Mouse (Mus musculus) bone marrow, adult 2 months (tissue): Measurements from ENCODE around the gene Cma2. TPM values are rescaled to one million over a fixed set of nuclear protein-coding genes. Genes with fewer than 3 reads are reported as not detected.

ENCODE experiments used
- H3K27ac ChIP-seq: fragments of 200-500 bp; 2 replicates; pipeline ENCODE4 v1.5.1; 2012; ENCODE audit warnings: low read depth, mild to moderate bottlenecking, control low read depth, inconsistent platforms, low read length; ENCODE audit not compliant: control insufficient read depth, poor library complexity, insufficient read depth
- H3K4me1 ChIP-seq: fragments of 200-500 bp; 2 replicates; pipeline ENCODE4 v1.6.1; 2011; ENCODE audit warnings: low read length; ENCODE audit not compliant: control insufficient read depth, insufficient read depth
- H3K4me3 ChIP-seq: fragments of 200-500 bp; replicated peaks from 2 replicates; pipeline ENCODE3; 2011; ENCODE audit warnings: mild to moderate bottlenecking, low read depth, low read length, control low read depth; ENCODE audit not compliant: control insufficient read depth
- CTCF ChIP-seq: fragments of 200-500 bp; IDR thresholded peaks from 2 replicates; pipeline ENCODE4 v1.5.1; 2011; ENCODE audit warnings: low read length, control low read depth; ENCODE audit not compliant: control insufficient read depth, insufficient read depth
- POLR2A ChIP-seq: fragments of 200-500 bp; IDR thresholded peaks from 2 replicates; pipeline ENCODE4 v1.6.1; 2011; ENCODE audit warnings: low read depth, mild to moderate bottlenecking, control low read depth, low read length, borderline replicate concordance; ENCODE audit not compliant: control insufficient read depth
- WGBS: fragments of 180-500 bp; shearing (Covaris S2); methylation state at CpG from one replicate; pipeline ENCODE4 v1.1.7; 2018; 5-methylcytosine and 5-hydroxymethylcytosine counted together
- polyA plus RNA-seq: library from polyadenylated mRNA; stranded (reverse); fragments of >200 nt; gene quantifications from 2 replicates; pipeline ENCODE4 v1.2.4, GENCODE M21; 2011; ENCODE audit warnings: low replicate concordance; ENCODE audit not compliant: missing spikeins, insufficient read depth, insufficient read length

The Cma2 gene
- polyA plus RNA-seq, result not detected in 2 replicates

DNA sequence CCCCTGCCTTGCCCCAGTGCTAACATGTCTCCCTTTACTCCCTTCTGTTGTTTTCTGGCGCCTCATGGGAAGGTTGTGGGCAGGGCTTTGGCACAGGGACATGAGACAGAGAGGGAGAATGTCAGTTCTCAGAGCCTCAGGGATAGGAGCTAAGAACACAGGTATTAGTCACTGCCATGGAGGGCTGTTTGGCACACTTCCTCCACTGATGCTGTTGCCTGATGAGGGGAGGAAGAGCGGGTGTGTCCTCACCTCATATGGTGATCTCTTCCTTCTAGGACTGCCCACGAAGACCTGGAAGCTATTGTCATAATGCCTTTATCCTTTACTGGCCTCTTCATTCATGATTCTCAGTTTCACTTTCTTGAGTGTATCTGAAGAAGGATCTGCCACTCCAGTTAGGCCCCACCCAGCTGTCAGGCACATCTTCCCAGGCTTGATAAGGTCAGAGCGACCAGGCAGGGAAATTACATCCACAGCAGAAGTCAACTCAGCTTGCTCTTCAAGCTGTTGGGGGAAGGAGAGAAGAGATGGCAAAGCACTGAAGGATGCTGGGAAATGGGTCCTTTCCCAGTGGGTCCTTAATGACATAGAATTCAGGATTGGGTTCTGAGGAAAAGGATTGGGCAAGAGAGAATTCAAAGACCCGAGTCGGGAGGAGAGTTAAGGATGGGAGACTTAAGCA, at the start of gene Cma2:
Gene Cma2, plus strand, starts transcription at position 635 of the 685 bp plus-strand sequence.
- TF ChIP-seq POLR2A, result no peak
- no peak for TF ChIP-seq CTCF
- WGBS, result 62% methylated on average over 6 of the region's 6 CpGs
- H3K27ac ChIP-seq, result no peak within 1 kb of the TSS
- H3K4me3 ChIP-seq, result no peak within 1 kb of the TSS
- no peaks in the 10 kb centered on the region; the same call in 1 of the 2 replicates for H3K4me1 ChIP-seq

DNA sequence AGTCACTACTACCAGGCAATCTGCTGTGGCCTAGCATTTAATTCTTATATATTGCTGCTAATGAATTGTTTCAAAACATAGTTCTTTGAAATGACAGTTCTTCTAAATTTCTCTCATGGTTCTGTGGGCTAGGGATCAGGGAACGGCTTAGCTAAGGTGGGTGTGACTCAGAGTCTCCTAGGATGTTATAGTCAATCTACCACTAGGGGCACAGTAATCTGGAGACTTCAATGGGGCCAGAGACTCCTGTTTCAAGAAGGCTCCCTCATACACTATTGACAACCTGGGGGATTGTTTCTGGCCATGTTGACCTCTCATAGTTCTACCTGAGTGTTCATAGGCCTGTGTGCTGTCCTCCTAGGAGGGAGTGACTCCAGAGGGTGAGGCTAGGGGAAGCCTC, 45.3 kb upstream of the Cma2 start:
- 4% methylated on average over 1 of the region's 1 CpGs for WGBS
- TF ChIP-seq POLR2A (no peak), CTCF (no peak)
- no peak overlapping the region for H3K4me3 ChIP-seq
- H3K4me1 ChIP-seq, result peaks cover 1% of the 10 kb centered on the region
- no peak overlapping the region for H3K27ac ChIP-seq

DNA sequence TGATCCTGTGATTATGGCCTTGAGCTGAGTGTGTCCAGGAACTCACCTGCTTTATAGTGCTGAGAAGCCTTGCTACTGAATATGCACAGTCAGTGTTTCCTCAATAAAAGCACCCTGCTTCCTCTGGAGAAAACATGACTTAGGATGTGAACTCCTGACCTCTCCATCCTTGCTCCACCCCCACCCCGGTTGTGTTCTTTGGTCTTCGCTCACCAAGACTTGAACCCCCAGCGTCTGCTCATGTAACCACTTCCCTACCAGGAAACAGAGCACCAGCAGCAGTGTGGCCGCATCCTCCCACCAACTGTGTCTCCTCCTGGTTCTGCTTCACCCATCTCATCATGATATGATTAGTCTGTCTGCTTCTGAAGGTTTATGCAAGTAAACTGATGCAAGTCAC, 37.4 kb upstream of the Cma2 start:
- 9% methylated on average over 4 of the region's 4 CpGs for WGBS
- TF ChIP-seq POLR2A (no peak), CTCF (no peak)
- no peak overlapping the region for H3K4me3 ChIP-seq
- no peak overlapping the region for H3K27ac ChIP-seq
- no peaks in the 10 kb centered on the region for H3K4me1 ChIP-seq

DNA sequence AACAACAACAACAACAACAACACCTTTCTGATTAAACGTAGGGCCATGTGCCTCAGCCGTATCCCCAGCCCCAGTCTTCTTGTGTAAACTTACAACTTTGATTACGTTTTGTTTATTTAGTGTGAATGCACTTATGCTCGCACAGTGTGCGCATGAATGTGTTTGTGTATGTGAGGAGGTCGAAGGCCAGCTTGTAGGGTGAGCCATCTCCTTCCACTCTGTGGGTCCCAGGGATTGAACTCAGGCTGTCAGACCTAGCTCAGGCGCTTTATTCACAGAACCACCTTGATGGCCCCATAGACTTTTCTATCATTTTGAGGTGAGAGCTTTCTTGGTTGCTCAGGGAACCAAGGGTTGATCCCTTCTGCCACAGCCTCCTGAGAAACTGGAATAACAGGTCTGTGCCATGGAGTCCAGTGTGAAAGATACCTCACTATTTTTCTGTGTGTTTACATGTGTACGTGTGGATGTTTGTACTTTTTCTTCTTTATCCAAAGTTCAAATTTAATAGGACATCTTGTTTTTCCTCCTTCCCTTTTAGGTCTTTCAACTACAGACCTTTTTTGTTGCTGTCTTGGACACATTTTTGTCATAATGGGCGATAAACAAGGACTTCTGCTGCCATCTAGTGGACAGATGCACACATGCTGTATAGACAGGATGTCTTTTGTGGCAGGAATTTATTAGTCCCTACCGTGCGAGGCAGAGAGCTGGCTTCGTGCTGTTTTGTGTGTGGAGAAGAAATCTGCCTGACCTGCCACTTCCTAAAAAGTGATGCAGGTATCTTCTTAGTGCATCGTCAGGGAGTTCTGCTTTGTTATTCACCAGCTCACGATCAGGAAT, 32.3 kb upstream of the Cma2 start:
- H3K4me1 ChIP-seq, result no peaks in the 10 kb centered on the region
- 43% methylated on average over 14 of the region's 14 CpGs for WGBS
- TF ChIP-seq CTCF, result peak; percentile 57
- TF ChIP-seq POLR2A, result no peak
- H3K4me3 ChIP-seq, result no peak overlapping the region
- H3K27ac ChIP-seq, result no peak overlapping the region

DNA sequence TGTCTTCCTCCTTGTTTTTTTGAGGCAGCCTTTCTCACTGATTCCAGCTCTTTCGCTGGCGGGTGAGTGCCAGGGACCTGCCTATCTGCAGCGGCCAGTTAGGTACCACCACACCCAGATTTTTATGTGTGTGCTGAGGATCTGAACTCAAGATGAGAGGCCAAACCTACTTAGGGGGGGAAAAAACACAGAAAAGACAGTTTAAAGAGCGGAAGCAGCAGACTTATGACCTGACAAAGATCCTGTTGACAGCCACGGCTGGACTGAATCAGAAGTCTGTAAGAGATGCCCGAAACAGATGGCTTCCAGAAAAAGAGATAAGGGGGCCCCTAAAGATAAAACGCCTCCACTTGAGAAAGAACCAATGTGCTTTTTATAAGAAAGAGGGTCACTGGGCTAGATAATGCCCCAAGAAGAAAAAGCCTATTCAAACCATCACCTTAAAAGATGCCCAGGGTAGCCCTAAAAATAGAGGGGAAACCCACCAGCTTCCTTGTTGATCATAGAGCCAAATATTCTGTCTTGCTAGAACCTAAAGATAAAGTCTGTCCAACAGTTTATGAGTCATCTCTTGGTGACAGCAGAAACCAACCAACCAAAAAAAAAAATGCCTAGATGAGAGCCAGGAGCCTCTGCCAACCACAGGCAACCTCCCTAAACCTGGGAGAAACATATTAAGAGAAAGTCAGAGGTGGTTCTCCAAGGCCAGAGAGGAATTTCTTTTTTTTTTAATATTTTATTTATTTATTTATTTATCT, 28.1 kb upstream of the Cma2 start:
- Histone ChIP-seq H3K4me1 (peaks cover 3% of the 10 kb centered on the region; the same call in 1 of the 2 replicates), H3K4me3 (no peak overlapping the region), H3K27ac (no peak overlapping the region)
- no peak for TF ChIP-seq POLR2A
- TF ChIP-seq CTCF, result no peak
- WGBS, result 43% methylated on average over 7 of the region's 7 CpGs

DNA sequence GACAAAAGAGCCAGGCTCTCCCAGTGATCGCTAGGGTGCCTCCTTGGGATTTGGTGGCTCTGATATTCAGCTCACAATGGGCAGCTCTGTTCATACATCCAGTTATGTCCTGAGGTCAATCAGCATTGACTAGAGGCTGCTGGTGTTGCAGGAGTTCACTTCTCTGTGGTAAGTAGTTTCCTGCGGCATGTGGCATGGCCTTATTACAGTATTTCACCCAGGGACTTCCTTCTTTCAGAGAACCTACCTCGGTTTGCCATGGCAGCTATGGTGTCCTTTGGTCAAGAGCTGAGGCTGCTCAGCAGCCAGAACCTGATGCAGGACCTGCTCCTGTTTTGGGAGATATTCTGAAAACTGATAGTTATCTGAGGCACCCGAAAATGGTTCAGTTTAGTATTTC, 23.9 kb upstream of the Cma2 start:
- Histone ChIP-seq H3K4me3 (no peak overlapping the region), H3K27ac (peak overlapping the region; percentile 69; the same call in 1 of the 2 replicates), H3K4me1 (peaks cover 4% of the 10 kb centered on the region; the same call in 1 of the 2 replicates)
- TF ChIP-seq CTCF, result no peak
- no peak for TF ChIP-seq POLR2A
- WGBS, result 26% methylated on average over 4 of the region's 4 CpGs

DNA sequence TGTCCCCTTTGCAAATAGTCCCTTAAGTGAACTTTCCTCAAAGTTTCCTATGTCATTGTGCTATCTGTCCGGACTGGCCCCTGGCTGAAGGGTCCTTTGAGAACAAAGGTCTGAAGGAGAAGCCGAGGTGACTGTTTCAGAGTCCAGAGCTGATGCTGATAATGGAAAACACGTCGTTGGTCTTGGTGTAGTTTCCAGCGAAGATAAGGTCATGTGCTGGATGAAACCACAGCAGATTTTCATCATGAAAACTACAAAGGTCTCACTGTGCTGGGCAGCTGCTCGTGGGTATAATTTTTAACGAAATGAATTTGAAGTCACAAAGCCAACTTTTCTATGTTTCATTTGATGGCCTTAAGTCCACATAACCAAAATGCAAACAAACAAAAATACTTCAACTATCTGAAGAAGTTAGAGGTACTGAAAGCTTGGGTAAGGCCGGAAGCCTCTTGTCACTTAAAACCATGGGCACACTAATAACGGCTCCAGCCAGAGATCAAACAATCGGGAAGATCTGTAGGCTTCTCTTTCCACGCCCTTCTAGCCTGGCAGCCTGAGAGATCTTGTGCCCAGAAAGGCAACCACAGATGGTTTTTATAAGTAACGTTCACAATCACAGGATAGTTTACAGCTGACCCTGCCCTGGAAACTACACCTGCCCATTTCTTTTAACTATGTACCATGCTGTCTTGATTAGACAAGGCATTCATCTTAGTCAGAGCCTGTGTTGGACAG, 21.4 kb upstream of the Cma2 start:
- Histone ChIP-seq H3K27ac (no peak overlapping the region), H3K4me1 (peaks cover 4% of the 10 kb centered on the region; the same call in 1 of the 2 replicates), H3K4me3 (no peak overlapping the region)
- 54% methylated on average over 12 of the region's 12 CpGs for WGBS
- TF ChIP-seq POLR2A (no peak), CTCF (no peak)

DNA sequence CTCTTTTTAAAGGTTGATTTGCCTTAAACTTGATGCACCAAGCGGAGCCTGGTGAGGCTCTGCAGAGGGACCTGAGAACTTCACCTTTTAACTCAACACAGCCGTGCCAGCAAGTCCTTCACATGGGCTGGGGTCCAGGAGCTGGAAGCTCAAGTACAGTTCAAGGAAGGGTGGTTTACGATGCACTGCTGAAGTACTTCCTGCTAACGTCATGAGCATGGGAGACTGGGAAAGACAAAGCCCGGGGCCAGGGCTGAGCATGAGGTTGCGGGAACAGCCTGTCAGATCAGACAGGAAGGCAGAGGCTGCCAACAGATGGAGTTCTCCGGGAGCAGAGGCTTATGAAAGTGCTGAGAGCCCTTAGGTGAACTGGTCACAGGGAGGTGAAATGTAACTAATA, 17.2 kb upstream of the Cma2 start:
- H3K27ac ChIP-seq, result no peak overlapping the region
- WGBS, result 32% methylated on average over 7 of the region's 7 CpGs
- no peak overlapping the region for H3K4me3 ChIP-seq
- TF ChIP-seq CTCF (no peak), POLR2A (no peak)
- no peaks in the 10 kb centered on the region for H3K4me1 ChIP-seq
